Mouse (Mus musculus) myocyte (in vitro differentiated cells): Measurements from ENCODE around the gene Shq1.

Experiments used
- CEBPB ChIP-seq: IDR thresholded peaks from 2 replicates; pipeline ENCODE4 v1.6.1; 2011; ENCODE audit warnings: mild to moderate bottlenecking, moderate library complexity; ENCODE audit not compliant: poor library complexity, insufficient read depth, severe bottlenecking
- MAX ChIP-seq: IDR thresholded peaks from one replicate; pipeline ENCODE4 v1.6.1; 2011; ENCODE audit warnings: low read depth, mild to moderate bottlenecking, control low read depth
- POLR2A ChIP-seq: IDR thresholded peaks from one replicate; pipeline ENCODE4 v1.6.1; 2011; ENCODE audit warnings: low read depth, mild to moderate bottlenecking, control low read depth, moderate library complexity; ENCODE audit not compliant: insufficient read length

DNA sequence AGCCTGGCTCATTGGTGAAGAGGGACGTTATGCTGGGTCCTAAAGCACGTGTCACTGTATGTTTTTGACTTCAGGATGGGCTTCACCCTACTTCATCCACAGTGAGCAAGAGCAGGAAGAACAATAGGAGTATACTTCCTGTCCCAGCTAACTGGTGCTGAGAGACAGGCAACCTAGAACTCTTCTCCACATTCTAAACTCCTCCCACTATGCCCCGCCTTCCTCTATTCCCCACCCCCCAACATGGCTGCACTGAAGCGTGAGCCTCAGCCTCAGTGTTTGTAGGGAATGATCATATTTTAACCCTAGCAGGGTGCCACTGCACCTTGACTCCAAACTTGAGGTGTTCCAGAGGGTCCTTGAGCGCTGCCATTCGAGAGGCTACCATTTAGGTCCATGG, 143.8 kb downstream of the Shq1 start:
- TF ChIP-seq POLR2A (no peak), MAX (no peak), CEBPB (no peak)
